Mouse (Mus musculus): ENCODE measurements around the gene Hcrtr1.

The Hcrtr1 gene

DNA sequence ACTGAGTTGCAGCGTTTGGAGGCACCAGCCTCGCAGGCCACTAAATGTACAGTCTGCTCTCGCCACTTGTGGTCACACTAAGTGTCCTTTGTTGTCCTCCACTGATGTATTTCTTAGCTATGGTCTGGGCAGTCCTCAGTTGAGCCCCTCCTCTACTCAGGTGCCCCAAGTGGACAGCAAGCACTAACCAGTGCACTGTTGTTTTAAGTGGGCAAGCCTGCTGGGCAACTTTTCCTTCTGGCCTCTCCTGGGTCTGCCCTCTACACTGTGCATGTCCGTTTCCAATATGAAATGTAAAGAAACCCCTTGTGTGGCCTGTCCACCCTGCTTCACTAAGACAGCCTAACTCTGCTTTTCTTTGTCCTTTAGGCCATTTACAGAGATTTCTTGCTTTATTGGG, 15.0 kb downstream of the Hcrtr1 start:
- DNase-seq (ENCODE audit: low spot score in 2 of 2): no peak

DNA sequence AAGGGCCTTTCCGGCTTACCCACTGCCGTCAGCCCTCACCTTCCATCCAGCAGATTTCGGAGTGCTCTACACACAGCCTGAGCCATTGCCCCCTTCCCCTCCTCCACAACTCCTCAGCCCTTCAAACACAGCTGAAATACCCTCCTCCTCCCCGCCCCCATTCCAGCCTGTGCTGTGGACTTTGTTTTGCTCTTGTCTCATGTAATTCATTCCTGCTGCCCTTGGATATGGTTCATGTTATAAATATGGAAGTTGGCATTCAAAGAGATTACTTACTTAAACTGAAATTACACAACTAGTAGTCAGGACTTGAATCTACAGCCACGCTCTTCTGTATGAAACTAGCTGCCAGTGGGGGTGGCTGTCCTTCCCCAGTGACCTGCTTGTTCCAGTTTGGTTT, 16.1 kb downstream of the Hcrtr1 start:
- DNase-seq (ENCODE audit: low spot score in 2 of 2): no peak

DNA sequence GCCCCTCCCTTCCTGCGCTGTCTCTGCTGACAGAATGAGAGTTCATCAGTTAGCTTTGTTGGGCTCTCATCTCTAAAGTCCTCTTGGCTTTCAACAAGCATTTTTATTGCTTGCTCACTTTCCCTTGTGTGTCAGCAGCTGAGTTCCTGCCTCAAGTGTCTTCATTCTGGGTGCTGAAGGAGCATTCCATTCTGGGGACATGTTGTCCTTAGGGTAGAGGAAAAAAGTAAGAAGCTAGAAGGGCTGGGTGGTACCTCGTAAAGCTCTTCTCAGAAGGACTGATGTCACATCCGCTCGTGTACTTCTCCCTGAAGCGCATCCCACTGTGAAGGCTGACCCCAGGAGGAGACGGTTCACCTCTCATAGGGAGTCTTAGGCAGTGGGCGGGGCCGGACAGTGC, 17.6 kb downstream of the Hcrtr1 start:
- no peak for DNase-seq (ENCODE audit: low spot score in 2 of 2)

DNA sequence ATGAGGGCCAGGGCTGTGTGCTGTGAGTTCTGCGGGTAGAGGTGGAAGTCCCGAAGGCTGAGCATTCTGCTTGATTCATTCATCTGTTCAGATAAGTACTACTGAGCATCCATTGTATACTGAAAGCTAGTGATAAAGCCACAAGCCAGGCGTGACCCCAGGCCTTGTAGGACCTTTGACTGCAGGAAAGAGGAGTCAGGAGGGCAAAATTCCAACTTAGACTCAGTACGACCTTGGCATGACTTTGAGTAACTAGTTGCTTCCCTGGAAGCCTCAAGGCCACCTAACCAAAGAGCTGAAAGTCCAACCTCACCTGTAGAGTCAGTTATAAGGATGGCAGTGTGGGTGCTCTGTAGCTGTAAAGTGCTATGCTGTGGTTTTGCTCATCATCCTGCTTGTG, 18.4 kb downstream of the Hcrtr1 start:
- no peak for DNase-seq (ENCODE audit: low spot score in 2 of 2)

DNA sequence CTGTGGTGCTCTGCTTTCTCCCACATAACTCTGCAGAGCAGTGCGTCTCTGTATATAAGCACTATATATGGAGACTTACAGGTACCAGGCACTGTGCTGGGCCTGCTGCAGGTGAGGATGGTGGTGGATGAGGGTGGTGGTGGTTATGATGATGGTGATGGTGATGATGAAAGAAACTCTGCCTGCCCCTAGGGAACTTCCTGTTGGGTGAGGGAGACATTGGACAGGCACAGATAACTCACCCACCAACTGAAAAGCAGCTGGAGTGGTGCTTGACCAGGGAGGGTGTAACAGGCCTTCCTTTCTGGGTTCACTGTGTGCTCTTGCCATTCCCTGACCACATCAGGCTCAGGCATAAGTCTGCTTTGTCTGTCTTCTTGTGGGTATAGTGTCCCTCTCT, 26.4 kb downstream of the Hcrtr1 start:
- no peak for DNase-seq (ENCODE audit: low spot score in 2 of 2)

DNA sequence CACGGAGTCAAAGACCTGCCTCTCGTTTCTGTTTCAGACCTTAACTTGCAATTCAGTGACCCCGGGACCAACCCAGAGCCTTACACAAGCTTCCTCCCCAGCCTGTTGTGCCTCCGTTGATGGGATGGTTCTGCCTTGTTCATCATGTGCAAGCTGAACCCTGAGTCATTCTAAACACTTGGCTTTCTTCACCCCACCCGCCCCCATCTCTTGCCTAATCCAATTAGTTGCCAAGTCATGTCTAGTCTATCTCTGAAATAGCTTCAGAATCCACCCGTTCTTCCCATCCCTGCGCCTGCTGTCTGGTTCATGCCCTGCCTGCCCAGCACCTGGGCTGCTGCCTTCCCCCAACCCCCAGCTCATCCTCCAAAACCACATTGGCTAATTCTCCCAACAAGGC, 26.9 kb downstream of the Hcrtr1 start:
- peak; percentile 70 to 83 for DNase-seq (ENCODE audit: low spot score in 2 of 2)

DNA sequence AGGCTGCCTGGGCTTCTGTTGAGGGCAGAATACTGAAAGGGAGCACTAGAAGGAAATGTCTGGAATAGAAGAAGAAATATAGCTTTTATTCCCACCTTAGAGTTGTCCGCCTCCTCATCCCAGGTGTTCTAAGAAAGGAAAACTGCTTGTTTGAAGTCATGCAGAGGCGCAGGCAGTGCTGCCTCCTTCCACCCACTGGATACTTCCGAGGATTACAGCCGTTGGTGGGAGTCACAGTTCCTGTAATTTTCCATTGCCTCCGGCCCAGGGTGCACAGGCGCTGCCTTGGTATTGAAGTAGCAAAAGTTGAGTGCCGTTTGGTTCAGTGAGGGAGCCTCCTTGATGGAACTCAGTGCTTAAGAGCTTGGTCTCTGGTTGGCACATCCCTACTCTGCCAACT, 29.1 kb downstream of the Hcrtr1 start:
- no peak for DNase-seq (ENCODE audit: low spot score in 2 of 2)

DNA sequence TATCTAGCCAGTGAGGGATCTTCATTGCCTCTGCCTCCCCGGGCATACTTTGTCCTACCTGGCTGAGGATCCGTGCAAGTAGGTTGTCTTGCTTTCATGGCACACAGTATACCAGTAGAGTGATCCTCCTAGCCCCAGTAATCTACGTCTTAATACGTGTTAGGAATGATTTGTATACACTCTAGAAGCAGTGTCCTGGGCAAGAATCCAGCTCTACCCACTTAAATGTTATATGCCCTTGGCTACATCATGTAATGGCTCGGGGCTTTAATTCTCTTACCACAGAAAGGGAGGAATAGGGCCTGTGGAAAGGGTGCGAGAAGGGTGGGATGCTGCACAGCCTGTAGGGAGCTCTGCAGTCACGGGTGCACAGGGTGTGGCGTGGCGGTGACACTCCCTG, 29.5 kb downstream of the Hcrtr1 start:
- no peak for DNase-seq (ENCODE audit: low spot score in 2 of 2)

DNA sequence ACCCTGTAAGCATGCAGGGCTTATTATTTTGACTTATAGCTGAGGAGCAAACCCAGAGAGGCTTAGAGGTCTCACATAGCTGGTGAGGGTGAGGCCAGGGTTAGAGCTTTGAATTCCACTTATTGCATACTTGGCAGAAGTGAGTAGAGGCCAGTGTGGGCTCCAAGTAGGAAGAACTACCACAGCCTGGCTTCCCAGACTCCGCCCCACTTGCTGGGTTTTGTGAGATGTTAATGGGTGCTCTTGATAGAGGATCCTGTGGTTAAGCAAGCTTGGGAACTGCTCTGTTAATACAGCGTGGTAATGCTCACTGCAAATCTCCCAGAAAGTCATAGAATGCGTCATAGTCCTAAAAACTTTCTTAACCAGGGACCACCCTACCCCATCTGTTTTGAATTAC, 30.2 kb downstream of the Hcrtr1 start:
- no peak for DNase-seq (ENCODE audit: low spot score in 2 of 2)

DNA sequence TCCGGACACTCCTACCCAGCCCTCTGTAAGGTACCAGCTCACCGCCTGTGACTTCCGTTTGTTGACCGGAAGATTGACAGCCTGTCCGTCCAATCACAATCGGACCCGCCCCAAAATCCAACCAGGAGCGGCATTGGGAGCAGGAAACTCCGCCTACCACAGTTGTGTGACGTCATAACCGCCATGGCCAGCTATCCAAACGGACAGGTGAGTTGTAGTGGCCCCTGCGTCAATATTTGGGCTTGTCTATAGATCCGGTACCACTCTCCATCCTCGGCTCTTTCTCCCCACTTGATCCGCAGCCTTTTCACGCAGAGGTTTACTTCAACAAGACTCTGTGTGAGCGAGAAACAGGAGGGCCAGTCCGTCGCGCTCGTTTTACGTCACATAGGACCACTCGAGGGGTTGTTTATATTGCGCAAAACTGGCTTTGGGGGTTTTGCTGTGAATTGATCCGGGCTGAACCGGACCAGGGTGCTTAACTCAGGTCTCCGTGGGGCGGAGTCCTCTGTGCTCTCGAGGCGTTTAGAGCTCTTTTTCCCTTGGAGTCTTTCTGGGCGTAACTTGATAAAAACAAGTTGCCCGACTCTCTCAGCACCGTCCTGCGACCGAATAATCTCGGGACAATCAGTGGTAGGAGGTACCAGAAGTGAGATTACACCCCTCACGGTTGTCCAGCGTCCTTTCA, 31.6 kb downstream of the Hcrtr1 start:
- DNase-seq (ENCODE audit: low spot score in 2 of 2): peak; percentile 99 to 100

DNA sequence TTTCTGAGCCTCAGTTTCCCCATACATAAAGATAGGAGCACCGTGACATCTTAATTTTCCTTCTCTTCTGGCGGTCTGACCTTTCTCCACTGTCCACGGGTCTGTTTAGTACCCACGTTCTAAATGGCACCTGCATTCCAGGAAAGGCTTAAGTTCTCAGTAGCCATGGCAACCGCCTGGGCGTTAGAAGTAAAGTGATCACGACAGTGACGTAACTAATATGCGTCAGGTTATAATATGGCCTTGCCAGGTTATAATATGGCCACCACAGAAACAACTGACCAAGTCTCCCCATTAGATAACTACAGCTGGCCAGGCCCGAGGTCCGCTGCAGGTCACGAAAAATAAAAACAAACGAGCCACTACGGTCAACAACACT, 32.1 kb downstream of the Hcrtr1 start:
- no peak for DNase-seq (ENCODE audit: low spot score in 2 of 2)

DNA sequence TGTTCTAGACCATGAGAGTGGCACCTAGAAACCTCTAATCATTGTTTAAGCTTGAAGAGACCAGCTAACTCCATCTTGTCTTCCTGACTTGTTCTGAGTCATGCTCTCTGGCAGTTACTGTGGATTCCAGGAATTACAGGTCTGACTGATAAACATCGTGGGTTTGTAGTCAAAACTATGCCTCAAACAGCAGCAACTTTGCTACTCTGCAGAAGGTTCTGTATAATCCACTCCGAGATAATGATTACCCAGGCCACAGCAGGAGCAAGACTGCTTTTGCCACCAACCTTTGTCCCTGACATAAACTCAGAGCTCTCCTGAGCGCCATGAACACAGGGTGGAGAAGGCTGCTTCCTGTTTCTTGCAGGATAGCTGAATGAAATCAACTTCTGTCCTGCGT, 34.6 kb downstream of the Hcrtr1 start:
- no peak for DNase-seq (ENCODE audit: low spot score in 2 of 2)

DNA sequence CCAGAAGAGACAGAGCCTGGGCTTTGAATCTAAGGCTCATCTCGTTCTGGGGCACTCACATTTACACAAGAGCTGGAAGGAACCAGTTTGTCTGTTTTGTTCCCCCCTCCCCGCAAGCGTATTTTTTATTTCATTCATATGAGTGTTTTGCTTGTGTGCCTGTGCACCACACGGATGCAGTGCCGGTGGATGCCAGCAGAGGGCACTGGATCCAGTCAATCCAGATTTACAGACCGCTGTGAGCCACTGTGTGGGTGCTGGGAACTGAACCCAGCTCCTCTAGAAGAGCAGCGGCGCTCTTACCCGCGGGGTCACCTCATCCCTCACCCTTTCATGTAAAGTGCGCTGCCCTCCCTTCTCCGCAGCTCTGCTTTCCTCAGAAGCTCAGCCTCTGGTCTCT, 35.5 kb downstream of the Hcrtr1 start:
- DNase-seq (ENCODE audit: low spot score in 2 of 2): no peak

DNA sequence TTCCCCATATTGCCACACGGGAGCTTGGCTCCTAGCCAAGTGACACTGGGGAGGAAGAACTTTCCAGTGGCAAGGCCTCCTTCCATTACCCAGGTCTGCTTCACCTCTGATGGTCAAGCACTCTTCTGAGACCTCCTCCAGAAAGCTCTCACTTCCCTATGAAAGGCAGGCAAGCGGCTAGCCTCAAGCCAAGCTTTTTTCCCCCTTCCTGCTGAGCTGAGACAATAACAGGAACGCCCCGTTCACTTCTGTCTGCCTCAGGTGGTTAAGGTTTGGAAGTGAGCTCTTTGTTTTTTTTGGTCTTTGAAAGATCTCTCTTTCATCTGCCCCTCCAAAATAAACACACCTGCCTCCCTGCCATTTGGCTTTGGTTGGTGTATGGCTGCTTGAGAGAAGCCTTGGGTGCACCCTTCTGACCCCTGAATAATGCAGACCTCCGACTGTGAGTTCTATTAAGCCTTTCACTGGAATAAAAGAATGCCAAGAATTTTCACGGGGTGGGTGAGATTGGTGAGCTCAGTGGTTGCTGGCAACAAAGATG, 37.0 kb downstream of the Hcrtr1 start, which contains the start of gene Pef1:
Gene Pef1 (plus strand): TSS at position 448 of the 541 bp plus-strand sequence.
- DNase-seq (ENCODE audit: low spot score in 2 of 2): no peak

DNA sequence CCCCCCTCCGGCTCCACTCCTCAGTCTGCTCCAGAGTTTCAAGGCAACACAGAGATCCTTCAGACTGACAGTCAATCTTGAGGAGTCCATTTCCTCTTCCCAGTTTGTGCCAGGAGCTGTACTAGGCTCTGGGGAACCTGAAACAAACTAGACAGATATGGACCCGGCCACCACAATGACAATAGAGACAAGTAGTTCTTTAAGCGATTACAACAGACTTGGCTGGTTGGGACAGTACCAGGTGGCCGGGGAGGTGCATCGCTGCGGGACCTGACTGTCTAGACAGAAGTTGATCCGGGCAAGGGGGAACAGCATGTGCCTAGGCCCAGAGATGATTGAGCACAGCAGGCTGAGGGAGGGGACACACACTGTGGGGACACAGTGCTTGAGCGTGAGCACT, 38.0 kb downstream of the Hcrtr1 start:
- DNase-seq (ENCODE audit: low spot score in 2 of 2): no peak

DNA sequence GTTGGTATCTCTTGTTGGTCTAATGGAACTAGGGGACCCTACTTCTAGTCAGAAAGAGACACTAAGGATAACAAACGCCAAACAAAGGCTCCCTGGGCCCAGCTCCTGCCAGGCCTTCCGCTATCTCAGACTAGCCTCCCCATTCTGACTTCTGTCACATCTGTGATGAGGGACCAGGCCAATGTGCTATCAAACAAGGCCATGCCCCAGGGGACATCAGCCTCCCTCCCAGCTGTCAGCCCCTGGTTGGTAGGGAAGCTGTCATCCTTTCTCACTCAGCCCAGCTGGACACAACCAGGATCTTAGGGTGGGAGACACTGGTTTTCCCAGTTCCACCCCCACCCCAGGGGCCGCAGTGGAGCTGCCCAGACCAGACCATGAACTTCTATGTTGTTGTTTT, 44.0 kb downstream of the Hcrtr1 start:
- no peak for DNase-seq (ENCODE audit: low spot score in 2 of 2)

DNA sequence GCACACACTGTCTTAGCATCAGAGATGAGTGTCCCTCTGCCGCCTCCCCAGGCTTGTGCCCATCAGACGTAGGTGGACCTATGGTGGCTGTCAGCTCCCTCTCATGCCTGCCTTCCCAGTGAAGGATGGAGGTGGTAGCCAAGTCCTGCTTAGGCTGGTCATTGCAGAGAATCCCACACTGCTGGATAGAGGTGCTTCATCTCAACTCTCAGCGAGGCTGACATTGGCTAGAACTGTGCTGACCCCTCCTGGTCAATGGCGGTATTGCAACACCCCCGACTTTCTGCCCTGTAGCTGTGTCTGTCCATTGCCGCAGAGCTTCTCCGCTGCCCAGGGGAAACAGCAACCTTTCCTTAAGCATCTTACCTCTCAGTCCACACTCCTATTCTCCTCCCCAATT, 51.9 kb downstream of the Hcrtr1 start:
- DNase-seq (ENCODE audit: low spot score in 2 of 2): peak; percentile 90 to 91

DNA sequence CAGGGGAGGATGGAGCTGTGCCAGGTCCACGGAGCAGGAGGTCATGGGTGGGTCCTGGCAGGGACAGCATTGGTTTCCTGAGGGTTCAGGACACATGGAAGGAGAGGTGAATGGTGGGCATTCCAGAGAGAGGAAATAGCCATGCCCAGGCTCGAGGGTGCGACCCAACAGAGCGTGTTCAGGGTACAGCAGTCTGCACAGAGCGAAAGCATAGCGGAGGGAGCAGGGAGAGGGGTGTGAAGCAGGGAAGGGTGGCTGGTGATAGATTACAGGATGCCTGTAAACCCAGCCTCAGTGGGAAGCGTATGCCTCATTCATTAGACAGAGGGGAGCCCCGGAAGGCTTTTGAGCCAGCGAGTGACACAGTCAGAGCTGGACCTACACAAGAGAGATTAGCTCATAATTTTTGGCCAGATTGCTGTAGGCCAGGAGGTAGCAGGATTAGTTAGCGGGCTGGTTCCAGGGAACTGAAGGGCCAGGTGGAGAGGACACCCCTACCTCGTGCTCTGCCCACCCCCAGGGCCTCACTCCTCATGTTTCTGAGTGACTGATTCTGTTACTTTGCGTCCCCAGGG, 53.8 kb downstream of the Hcrtr1 start:
- DNase-seq (ENCODE audit: low spot score in 2 of 2): no peak

DNA sequence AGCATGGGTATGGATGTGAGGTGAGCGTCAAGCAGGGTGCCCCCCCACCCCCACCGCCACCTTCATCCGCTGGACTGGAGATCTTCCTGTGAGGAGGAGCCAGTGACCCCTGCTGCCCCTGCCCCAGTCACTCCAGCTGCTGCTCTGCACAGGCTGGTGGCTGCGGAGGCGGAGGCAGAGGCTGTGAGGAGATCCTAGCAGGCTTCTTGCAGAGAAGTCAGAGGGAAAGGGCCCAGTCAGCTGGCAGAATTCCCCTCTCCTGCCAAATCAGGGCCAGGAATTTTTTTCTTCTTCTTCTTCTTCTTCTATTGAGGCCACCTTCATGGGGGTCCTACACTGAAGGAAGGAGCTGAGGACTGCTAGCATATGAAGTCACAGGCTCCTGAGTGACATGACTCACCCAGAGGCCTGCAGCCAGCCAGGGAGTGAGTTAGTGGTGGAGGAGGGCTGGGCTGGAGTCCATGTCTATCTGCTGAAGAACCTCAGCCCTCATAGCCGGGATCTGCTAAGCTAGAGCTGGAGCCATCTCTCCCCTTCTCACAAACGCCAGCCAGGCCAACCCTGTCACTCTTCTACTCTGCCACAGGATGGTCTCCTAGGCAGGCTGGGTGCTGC, 54.7 kb downstream of the Hcrtr1 start:
- DNase-seq (ENCODE audit: low spot score in 2 of 2): peak; percentile 39 to 61

DNA sequence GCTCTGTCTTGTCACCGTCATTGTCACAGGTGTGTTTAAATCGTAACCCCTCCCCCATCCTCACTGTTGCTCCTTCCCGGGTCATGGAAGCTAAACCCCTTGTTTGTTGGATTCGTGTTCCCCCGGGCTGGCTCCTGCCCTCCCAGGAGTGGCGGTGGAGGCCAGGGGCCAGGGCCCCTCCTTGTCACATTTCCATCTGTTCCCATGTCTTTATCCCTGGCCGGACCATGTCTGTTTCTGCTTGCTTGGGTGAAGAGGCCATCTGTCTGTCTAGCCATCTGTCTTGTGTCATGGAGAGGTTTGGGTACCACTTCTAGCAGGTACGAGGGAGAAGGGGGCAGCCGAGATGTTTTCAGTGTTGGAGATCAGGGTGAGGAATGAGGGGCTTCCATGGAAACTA, 56.9 kb downstream of the Hcrtr1 start:
- no peak for DNase-seq (ENCODE audit: low spot score in 2 of 2)

DNA sequence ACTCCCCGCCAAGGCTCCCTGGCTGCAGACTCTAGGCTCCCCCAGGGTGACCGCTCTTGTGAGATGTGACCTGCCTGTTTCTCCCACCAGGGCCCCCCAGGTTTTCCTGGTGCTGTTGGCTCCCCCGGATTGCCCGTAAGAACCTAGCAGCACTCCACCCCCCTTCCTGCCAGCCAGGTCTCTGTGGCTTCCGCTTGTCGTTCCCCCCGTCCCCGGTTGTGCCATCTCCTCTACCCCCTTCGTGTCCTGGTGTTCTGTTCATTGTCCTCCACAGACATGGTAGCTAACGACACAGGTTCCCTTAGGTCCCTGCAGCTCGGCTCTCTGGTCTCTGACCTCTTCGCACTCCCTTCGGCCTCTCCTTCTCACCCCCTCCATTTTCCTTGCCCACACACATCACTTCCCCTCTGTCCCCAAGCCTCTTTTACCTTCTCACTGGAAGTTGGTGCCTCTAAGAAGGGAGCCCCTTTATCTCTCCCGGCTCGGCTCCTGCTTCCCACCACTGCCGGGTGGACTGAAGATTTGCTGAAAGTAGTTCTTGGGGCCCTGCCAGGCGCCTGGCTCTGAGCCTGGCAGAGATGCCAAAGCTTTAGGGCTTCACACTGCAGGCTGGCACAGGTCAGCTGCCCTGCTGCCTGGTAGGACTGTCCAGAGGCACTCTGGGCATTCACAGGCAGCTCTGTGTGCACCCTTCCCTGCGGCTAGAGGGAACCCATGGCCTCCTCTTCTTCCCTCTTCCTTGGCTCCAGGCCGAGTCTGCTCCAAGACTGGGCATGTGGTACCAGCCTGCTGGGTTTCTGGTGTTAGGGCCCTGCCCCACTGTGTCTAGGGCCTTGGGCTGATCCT, 57.6 kb downstream of the Hcrtr1 start:
- peak; percentile 24 to 56 for DNase-seq (ENCODE audit: low spot score in 2 of 2)
